Mouse (Mus musculus) heart, embryonic 12.5 days (tissue): ENCODE results near the gene Celf2. TPM values are rescaled to one million over a fixed set of nuclear protein-coding genes. Genes with fewer than 3 reads are reported as not detected.
"Not testable (repeated sequence)": the region's sequence is repeated elsewhere in the genome, so short reads cannot be mapped to it uniquely, and the experiment has no call there.

ENCODE experiments used
- ATAC-seq: fragments of 200-750 bp; cut with Nextera tagmentation; 2 replicates; pipeline ENCODE4 v1.8.0; 2017; ENCODE audit warnings: moderate TSS enrichment, moderate library complexity; ENCODE audit not compliant: insufficient number of reproducible peaks, low FRiP score
- H3K27ac ChIP-seq: fragments of 300-500 bp; sonication (generic); 2 replicates; pipeline ENCODE4 v1.5.1; 2016; ENCODE audit warnings: mild to moderate bottlenecking, moderate library complexity; ENCODE audit not compliant: poor library complexity, severe bottlenecking
- H3K27me3 ChIP-seq: fragments of 300-500 bp; sonication (generic); replicated peaks from 2 replicates; pipeline ENCODE4 v1.6.1; 2016; ENCODE audit warnings: mild to moderate bottlenecking, moderate library complexity
- H3K36me3 ChIP-seq: fragments of 300-500 bp; sonication (generic); 2 replicates; pipeline ENCODE4 v1.6.1; 2016; ENCODE audit warnings: mild to moderate bottlenecking, moderate library complexity
- H3K4me1 ChIP-seq: fragments of 300-500 bp; sonication (generic); replicated peaks from 2 replicates; pipeline ENCODE4 v1.6.1; 2016; ENCODE audit warnings: mild to moderate bottlenecking
- H3K4me2 ChIP-seq: fragments of 300-500 bp; sonication (generic); 2 replicates; pipeline ENCODE4 v1.6.1; 2016; ENCODE audit warnings: mild to moderate bottlenecking, moderate library complexity
- H3K4me3 ChIP-seq: fragments of 300-500 bp; sonication (generic); 2 replicates; pipeline ENCODE4 v1.5.1; 2016; ENCODE audit warnings: mild to moderate bottlenecking
- H3K9ac ChIP-seq: fragments of 300-500 bp; sonication (generic); 2 replicates; pipeline ENCODE4 v1.6.1; 2016; ENCODE audit warnings: mild to moderate bottlenecking, moderate library complexity
- H3K9me3 ChIP-seq: fragments of 300-500 bp; sonication (generic); replicated peaks from 2 replicates; pipeline ENCODE4 v1.6.1; 2016; ENCODE audit warnings: mild to moderate bottlenecking, moderate library complexity
- WGBS: fragments of 180-500 bp; shearing (Covaris S2); methylation state at CpG from one replicate; pipeline ENCODE4 v1.1.7; 2016; 5-methylcytosine and 5-hydroxymethylcytosine counted together
- polyA plus RNA-seq: library from polyadenylated mRNA; unstranded; fragments of >200 nt; fragmentation: Nextera tagmentation; extraction: Ambion mirVana; gene quantifications from 2 replicates; pipeline ENCODE4 v1.2.1, GENCODE M21; 2016

Celf2 gene
- polyA plus RNA-seq, 1 experiment from 2014 or later: 65.8 TPM

GRCm38 (mm10) chr2:6586122-6586681, 923.2 kb downstream of the Celf2 start:
- H3K4me1 ChIP-seq: no peaks in the 10 kb centered on the region; the same call in 1 of the 2 replicates
- no peak overlapping the region for H3K27ac ChIP-seq
- H3K9me3 ChIP-seq: no peaks in the 10 kb centered on the region
- H3K4me3 ChIP-seq: no peak overlapping the region
- H3K9ac ChIP-seq: no peak overlapping the region
- no peaks in the 10 kb centered on the region for H3K27me3 ChIP-seq
- H3K4me2 ChIP-seq: no peak overlapping the region
- whole genome bisulfite sequencing: 91% methylated on average over 10 of the region's 10 CpGs
- H3K36me3 ChIP-seq: peaks cover 3% of the 10 kb centered on the region; the same call in 1 of the 2 replicates
- ATAC-seq: no peak

GRCm38 (mm10) chr2:6585069-6585754, 924.2 kb downstream of the Celf2 start:
- ATAC-seq: no peak
- no peaks in the 10 kb centered on the region for H3K9me3 ChIP-seq
- no peak overlapping the region for H3K4me2 ChIP-seq
- no peak overlapping the region for H3K4me3 ChIP-seq
- no peaks in the 10 kb centered on the region for H3K27me3 ChIP-seq
- no peak overlapping the region for H3K27ac ChIP-seq
- H3K36me3 ChIP-seq: peaks cover 3% of the 10 kb centered on the region; the same call in 1 of the 2 replicates
- H3K9ac ChIP-seq: no peak overlapping the region
- 80% methylated on average over 7 of the region's 7 CpGs for WGBS
- no peaks in the 10 kb centered on the region; the same call in 1 of the 2 replicates for H3K4me1 ChIP-seq

- no peak overlapping the region for H3K4me3 ChIP-seq
- H3K27me3 ChIP-seq: no peaks in the 10 kb centered on the region
- H3K27ac ChIP-seq: no peak overlapping the region
- H3K9ac ChIP-seq: no peak overlapping the region
- H3K36me3 ChIP-seq: peaks cover 3% of the 10 kb centered on the region; the same call in 1 of the 2 replicates
- H3K9me3 ChIP-seq: no peaks in the 10 kb centered on the region
- no peak overlapping the region for H3K4me2 ChIP-seq
- H3K4me1 ChIP-seq: no peaks in the 10 kb centered on the region
- no peak for ATAC-seq
Measured at GRCm38 (mm10) chr2:6582711-6583110, 926.7 kb downstream of the Celf2 start.

GRCm38 (mm10) chr2:6580066-6580465, 929.3 kb downstream of the Celf2 start:
- ATAC-seq: no peak
- Histone ChIP-seq H3K4me2 (no peak overlapping the region), H3K4me3 (no peak overlapping the region), H3K9ac (no peak overlapping the region), H3K27me3 (no peaks in the 10 kb centered on the region), H3K9me3 (no peaks in the 10 kb centered on the region), H3K27ac (no peak overlapping the region), H3K36me3 (peaks cover 7% of the 10 kb centered on the region), H3K4me1 (no peaks in the 10 kb centered on the region)
- WGBS: 67% methylated on average over 5 of the region's 5 CpGs

- H3K36me3 ChIP-seq, ATAC-seq, H3K4me3 ChIP-seq, H3K27me3 ChIP-seq, H3K9me3 ChIP-seq, H3K9ac ChIP-seq, H3K27ac ChIP-seq, H3K4me2 ChIP-seq: not testable (repeated sequence)
- H3K4me1 ChIP-seq: peaks cover 14% of the 10 kb centered on the region
- 91% methylated on average over 3 of the region's 3 CpGs for WGBS
Measured at GRCm38 (mm10) chr2:6575316-6575715, 934.0 kb downstream of the Celf2 start.

GRCm38 (mm10) chr2:6573640-6574039, 935.7 kb downstream of the Celf2 start:
- no peaks in the 10 kb centered on the region for H3K9me3 ChIP-seq
- no peak overlapping the region for H3K9ac ChIP-seq
- H3K36me3 ChIP-seq: peaks cover 4% of the 10 kb centered on the region; the same call in 1 of the 2 replicates
- no peak overlapping the region for H3K4me3 ChIP-seq
- no peaks in the 10 kb centered on the region for H3K27me3 ChIP-seq
- no peak overlapping the region for H3K27ac ChIP-seq
- H3K4me2 ChIP-seq: no peak overlapping the region
- 67% methylated on average over 2 of the region's 2 CpGs for WGBS
- H3K4me1 ChIP-seq: peaks cover 14% of the 10 kb centered on the region
- no peak for ATAC-seq

- Histone ChIP-seq H3K9ac (no peak overlapping the region), H3K4me2 (no peak overlapping the region), H3K9me3 (no peaks in the 10 kb centered on the region), H3K4me3 (no peak overlapping the region), H3K36me3 (peaks cover 4% of the 10 kb centered on the region; the same call in 1 of the 2 replicates), H3K4me1 (peaks cover 14% of the 10 kb centered on the region), H3K27ac (no peak overlapping the region), H3K27me3 (no peaks in the 10 kb centered on the region)
- WGBS: 61% methylated on average over 5 of the region's 5 CpGs
- ATAC-seq: no peak
Measured at GRCm38 (mm10) chr2:6572976-6573375, 936.4 kb downstream of the Celf2 start.

- H3K9ac ChIP-seq: no peak overlapping the region
- H3K4me1 ChIP-seq: peaks cover 14% of the 10 kb centered on the region
- H3K27me3 ChIP-seq: no peaks in the 10 kb centered on the region
- no peak for ATAC-seq
- H3K9me3 ChIP-seq: no peaks in the 10 kb centered on the region
- H3K36me3 ChIP-seq: no peaks in the 10 kb centered on the region
- H3K4me3 ChIP-seq: no peak overlapping the region
- WGBS: 67% methylated on average over 1 of the region's 1 CpGs
- no peak overlapping the region for H3K27ac ChIP-seq
- no peak overlapping the region for H3K4me2 ChIP-seq
Measured at GRCm38 (mm10) chr2:6569040-6569542, 940.3 kb downstream of the Celf2 start.

GRCm38 (mm10) chr2:6565175-6565574, 944.2 kb downstream of the Celf2 start:
- H3K36me3 ChIP-seq: no peaks in the 10 kb centered on the region; the same call in 1 of the 2 replicates
- no peak overlapping the region for H3K9ac ChIP-seq
- H3K4me1 ChIP-seq: no peaks in the 10 kb centered on the region
- no peak overlapping the region for H3K4me2 ChIP-seq
- no peaks in the 10 kb centered on the region for H3K27me3 ChIP-seq
- no peaks in the 10 kb centered on the region for H3K9me3 ChIP-seq
- H3K27ac ChIP-seq: no peak overlapping the region
- ATAC-seq: no peak
- no peak overlapping the region for H3K4me3 ChIP-seq
- 81% methylated on average over 3 of the region's 3 CpGs for WGBS

- no peak for ATAC-seq
- 91% methylated on average over 3 of the region's 3 CpGs for WGBS
- peaks cover 4% of the 10 kb centered on the region for H3K36me3 ChIP-seq
Measured at GRCm38 (mm10) chr2:6561337-6561736, 948.0 kb downstream of the Celf2 start.

GRCm38 (mm10) chr2:6560802-6561201, 948.6 kb downstream of the Celf2 start:
- no peaks in the 10 kb centered on the region for H3K9me3 ChIP-seq
- no peaks in the 10 kb centered on the region for H3K27me3 ChIP-seq
- H3K9ac ChIP-seq: no peak overlapping the region
- H3K4me1 ChIP-seq: no peaks in the 10 kb centered on the region
- no peak overlapping the region for H3K27ac ChIP-seq
- H3K4me3 ChIP-seq: no peak overlapping the region
- no peak overlapping the region for H3K4me2 ChIP-seq
- H3K36me3 ChIP-seq: peaks cover 4% of the 10 kb centered on the region
- no peak for ATAC-seq
- WGBS: 86% methylated on average over 3 of the region's 3 CpGs

More at GRCm38 (mm10) chr2:6561337-6561736, 948.0 kb downstream of the Celf2 start:
- Histone ChIP-seq H3K4me1 (no peaks in the 10 kb centered on the region), H3K4me3 (no peak overlapping the region), H3K9ac (no peak overlapping the region), H3K4me2 (no peak overlapping the region), H3K27me3 (no peaks in the 10 kb centered on the region), H3K27ac (no peak overlapping the region), H3K9me3 (no peaks in the 10 kb centered on the region)
